Mouse (Mus musculus) hindbrain, postnatal 0 days (tissue): ENCODE measurements around the gene Slc4a4. TPM values are rescaled to one million over a fixed set of nuclear protein-coding genes. Genes with fewer than 3 reads are reported as not detected.

ENCODE experiments used
- ATAC-seq: fragments of 200-750 bp; cut with Nextera tagmentation; 2 replicates; pipeline ENCODE4 v1.8.0; 2017; ENCODE audit warnings: mild to moderate bottlenecking, moderate TSS enrichment, moderate library complexity
- DNase-seq: peaks from one replicate; pipeline ENCODE4 v3.0.0-alpha.2; 2015; ENCODE audit warnings: low spot score
- H3K27ac ChIP-seq: fragments of 300-500 bp; sonication (generic); 2 replicates; pipeline ENCODE4 v1.5.1; 2014; ENCODE audit warnings: mild to moderate bottlenecking
- H3K27me3 ChIP-seq: fragments of 300-500 bp; sonication (generic); 2 replicates; pipeline ENCODE4 v1.6.1; 2014; ENCODE audit warnings: low read length, mixed read lengths; ENCODE audit not compliant: insufficient read depth
- H3K36me3 ChIP-seq: fragments of 300-500 bp; sonication (generic); 2 replicates; pipeline ENCODE4 v1.6.1; 2014; ENCODE audit warnings: low read length, mixed read lengths; ENCODE audit not compliant: insufficient read depth
- H3K4me1 ChIP-seq: fragments of 300-500 bp; sonication (generic); 2 replicates; pipeline ENCODE4 v1.6.1; 2014; ENCODE audit warnings: antibody characterized with exemption, low read length, mixed read lengths; ENCODE audit not compliant: insufficient read depth
- H3K4me2 ChIP-seq: fragments of 300-500 bp; sonication (generic); 2 replicates; pipeline ENCODE4 v1.6.1; 2014; ENCODE audit warnings: low read depth, mild to moderate bottlenecking, low read length, moderate library complexity, mixed read lengths
- H3K4me3 ChIP-seq: fragments of 300-500 bp; sonication (generic); 2 replicates; pipeline ENCODE4 v1.5.1; 2014; ENCODE audit warnings: low read length
- H3K9ac ChIP-seq: fragments of 300-500 bp; sonication (generic); replicated peaks from 2 replicates; pipeline ENCODE4 v1.6.1; 2014; ENCODE audit warnings: mild to moderate bottlenecking, low read length, moderate library complexity, mixed read lengths
- H3K9me3 ChIP-seq: fragments of 300-500 bp; sonication (generic); 2 replicates; pipeline ENCODE4 v1.6.1; 2016; ENCODE audit warnings: low read length, mixed read lengths
- CTCF ChIP-seq: IDR thresholded peaks from 2 replicates; pipeline ENCODE4 v1.5.1; 2016; ENCODE audit warnings: antibody characterized with exemption, control low read depth, low read depth
- WGBS: fragments of 180-500 bp; shearing (Covaris S2); extraction: QIAGEN DNeasy Blood & Tissue Kit; methylation state at CpG from one replicate; pipeline ENCODE4 v1.1.7; 2014; 5-methylcytosine and 5-hydroxymethylcytosine counted together
- polyA plus RNA-seq: library from polyadenylated mRNA; unstranded; fragments of >200 nt; fragmentation: Nextera tagmentation; extraction: Ambion mirVana; gene quantifications from 2 replicates; pipeline ENCODE4 v1.2.1, GENCODE M21; 2015
- total RNA-seq: library from RNA; depleted of rRNA; stranded (reverse); fragments of >200 nt; gene quantifications from 2 replicates; pipeline ENCODE4 v1.2.3, GENCODE M21; 2014

Gene Slc4a4
- total and polyA plus RNA-seq, 2 experiments from 2014 or later: 31.1 to 68.8 TPM

- H3K4me3 ChIP-seq: no peak overlapping the region
- ATAC-seq (no peak), DNase-seq (no peak)
- H3K9me3 ChIP-seq: no peaks in the 10 kb centered on the region
- H3K36me3 ChIP-seq: no peaks in the 10 kb centered on the region
- no peak overlapping the region for H3K27ac ChIP-seq
- no peak for TF ChIP-seq CTCF
- peaks cover 4% of the 10 kb centered on the region; the same call in 1 of the 2 replicates for H3K4me1 ChIP-seq
- no peaks in the 10 kb centered on the region for H3K27me3 ChIP-seq
- no peak overlapping the region for H3K9ac ChIP-seq
- 39% methylated on average over 11 of the region's 11 CpGs for WGBS
- H3K4me2 ChIP-seq: no peak overlapping the region
These were observed 82.5 kb downstream of the Slc4a4 start for GRCm38 (mm10) chr5:88968923-88969639.

GRCm38 (mm10) chr5:88971554-88971953 is 84.9 kb downstream of the Slc4a4 start:
- peak; percentile 51 for TF ChIP-seq CTCF
- no peaks in the 10 kb centered on the region for H3K9me3 ChIP-seq
- ATAC-seq: no peak
- H3K4me1 ChIP-seq: peaks cover 4% of the 10 kb centered on the region; the same call in 1 of the 2 replicates
- H3K9ac ChIP-seq: no peak overlapping the region
- no peak overlapping the region for H3K27ac ChIP-seq
- no peak overlapping the region for H3K4me3 ChIP-seq
- no peaks in the 10 kb centered on the region for H3K36me3 ChIP-seq
- no peak overlapping the region for H3K4me2 ChIP-seq
- DNase-seq: no peak
- H3K27me3 ChIP-seq: no peaks in the 10 kb centered on the region

GRCm38 (mm10) chr5:88972277-88972676 is 85.7 kb downstream of the Slc4a4 start:
- Histone ChIP-seq H3K4me2 (no peak overlapping the region), H3K4me3 (no peak overlapping the region), H3K9ac (no peak overlapping the region), H3K36me3 (no peaks in the 10 kb centered on the region), H3K27ac (no peak overlapping the region), H3K27me3 (no peaks in the 10 kb centered on the region), H3K9me3 (no peaks in the 10 kb centered on the region), H3K4me1 (peaks cover 4% of the 10 kb centered on the region; the same call in 1 of the 2 replicates)
- DNase-seq (no peak), ATAC-seq (no peak)
- no peak for TF ChIP-seq CTCF
- 60% methylated on average over 7 of the region's 7 CpGs for WGBS

- no peaks in the 10 kb centered on the region for H3K27me3 ChIP-seq
- H3K4me2 ChIP-seq: no peak overlapping the region
- H3K36me3 ChIP-seq: no peaks in the 10 kb centered on the region
- 93% methylated on average over 1 of the region's 1 CpGs for WGBS
- H3K4me1 ChIP-seq: peaks cover 4% of the 10 kb centered on the region; the same call in 1 of the 2 replicates
- no peak for DNase-seq
- H3K4me3 ChIP-seq: no peak overlapping the region
- H3K9ac ChIP-seq: no peak overlapping the region
- ATAC-seq: no peak
- no peaks in the 10 kb centered on the region for H3K9me3 ChIP-seq
- H3K27ac ChIP-seq: no peak overlapping the region
- TF ChIP-seq CTCF: no peak
These were observed 86.5 kb downstream of the Slc4a4 start for GRCm38 (mm10) chr5:88973130-88973529.

- Histone ChIP-seq H3K4me1 (no peaks in the 10 kb centered on the region), H3K4me2 (no peak overlapping the region), H3K9me3 (no peaks in the 10 kb centered on the region), H3K36me3 (no peaks in the 10 kb centered on the region), H3K9ac (no peak overlapping the region), H3K27me3 (no peaks in the 10 kb centered on the region), H3K27ac (no peak overlapping the region), H3K4me3 (no peak overlapping the region)
- no peak for TF ChIP-seq CTCF
- ATAC-seq (peak; percentile 86), DNase-seq (peak; percentile 43)
These were observed 89.1 kb downstream of the Slc4a4 start for GRCm38 (mm10) chr5:88975694-88976093.

- 62% methylated on average over 3 of the region's 3 CpGs for WGBS
- no peak for ATAC-seq
- H3K36me3 ChIP-seq: no peaks in the 10 kb centered on the region
- no peaks in the 10 kb centered on the region for H3K27me3 ChIP-seq
- H3K4me3 ChIP-seq: no peak overlapping the region
- H3K4me1 ChIP-seq: no peaks in the 10 kb centered on the region
- TF ChIP-seq CTCF: no peak
- DNase-seq: no peak
- no peak overlapping the region for H3K27ac ChIP-seq
- no peak overlapping the region for H3K4me2 ChIP-seq
- H3K9me3 ChIP-seq: no peaks in the 10 kb centered on the region
- H3K9ac ChIP-seq: no peak overlapping the region
These were observed 89.8 kb downstream of the Slc4a4 start for GRCm38 (mm10) chr5:88976428-88976827.

GRCm38 (mm10) chr5:88980740-88981139 is 94.1 kb downstream of the Slc4a4 start:
- H3K9me3 ChIP-seq: no peaks in the 10 kb centered on the region
- H3K9ac ChIP-seq: no peak overlapping the region
- TF ChIP-seq CTCF: no peak
- no peaks in the 10 kb centered on the region for H3K36me3 ChIP-seq
- H3K27ac ChIP-seq: peak overlapping the region; percentile 15; the same call in 1 of the 2 replicates
- DNase-seq: no peak
- H3K4me1 ChIP-seq: no peaks in the 10 kb centered on the region
- ATAC-seq: no peak
- H3K4me3 ChIP-seq: no peak overlapping the region
- no peak overlapping the region for H3K4me2 ChIP-seq
- 88% methylated on average over 4 of the region's 4 CpGs for WGBS
- no peaks in the 10 kb centered on the region for H3K27me3 ChIP-seq
